Mouse (Mus musculus): ENCODE results near the gene Unc45a.

The Unc45a gene

GRCm38 (mm10) chr7:80324043-80324815 lies 16.6 kb downstream of the Unc45a start, which contains the start of gene Rccd1:
Gene Rccd1, minus strand, starts transcription at chr7:80324454.
- DNase-seq = peak; percentile 98 to 99

GRCm38 (mm10) chr7:80323336-80323735 lies 17.5 kb downstream of the Unc45a start:
- no peak for DNase-seq

DNA sequence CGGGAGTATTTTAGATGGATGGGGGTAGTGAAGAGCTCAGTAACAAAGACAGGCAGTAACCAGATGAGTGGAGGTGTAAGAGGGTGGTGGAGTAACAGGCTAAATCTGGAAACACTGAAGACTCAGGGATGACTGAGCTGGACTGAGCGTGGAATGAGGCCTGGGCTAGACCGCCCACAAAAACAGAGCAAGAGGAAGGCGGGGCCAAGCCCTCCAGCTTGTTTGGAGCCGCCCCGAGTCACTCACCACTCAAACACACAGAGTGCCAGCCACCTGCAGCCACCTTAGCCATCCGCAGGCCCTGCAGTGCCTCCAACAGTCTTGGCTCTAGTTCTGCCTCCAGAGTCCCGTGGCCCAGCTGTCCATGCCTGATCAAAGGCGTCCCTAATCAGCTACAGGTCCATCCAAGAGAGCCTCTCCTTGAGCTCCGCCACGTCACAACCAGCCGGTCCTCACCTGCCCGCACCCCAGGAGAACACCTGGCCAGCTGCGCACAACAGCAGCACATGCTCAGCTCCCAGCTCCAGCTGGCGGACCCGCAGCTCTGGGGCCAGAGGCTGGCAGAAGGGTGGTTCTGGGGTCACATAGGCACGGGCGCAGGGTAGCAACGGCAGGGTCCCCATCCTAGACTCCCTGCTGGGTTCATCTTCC lies 20.8 kb downstream of the Unc45a start:
- DNase-seq = no peak

DNA sequence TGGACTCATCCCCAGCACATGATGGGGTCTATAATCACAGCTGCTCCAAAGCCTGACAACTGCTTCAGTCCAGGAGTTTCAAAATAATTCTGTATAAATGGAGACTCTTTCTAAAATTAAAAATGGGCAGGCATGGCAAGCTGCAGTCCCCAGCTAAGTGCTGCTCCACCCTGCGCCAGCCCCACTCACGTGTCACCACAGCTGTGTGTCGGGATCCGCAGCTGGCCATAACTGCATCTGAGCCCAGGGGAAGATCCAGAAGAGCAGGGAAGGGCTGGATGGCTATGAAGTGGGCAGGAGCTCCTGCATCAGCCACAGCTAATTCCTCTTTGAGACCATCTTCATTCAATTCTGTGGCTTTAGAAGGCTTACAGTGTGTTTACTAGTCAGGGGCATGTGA lies 22.1 kb downstream of the Unc45a start:
- DNase-seq = no peak

GRCm38 (mm10) chr7:80317439-80318115 lies 23.2 kb downstream of the Unc45a start:
- peak in 1 of 2 experiments; percentile 39 for DNase-seq

DNA sequence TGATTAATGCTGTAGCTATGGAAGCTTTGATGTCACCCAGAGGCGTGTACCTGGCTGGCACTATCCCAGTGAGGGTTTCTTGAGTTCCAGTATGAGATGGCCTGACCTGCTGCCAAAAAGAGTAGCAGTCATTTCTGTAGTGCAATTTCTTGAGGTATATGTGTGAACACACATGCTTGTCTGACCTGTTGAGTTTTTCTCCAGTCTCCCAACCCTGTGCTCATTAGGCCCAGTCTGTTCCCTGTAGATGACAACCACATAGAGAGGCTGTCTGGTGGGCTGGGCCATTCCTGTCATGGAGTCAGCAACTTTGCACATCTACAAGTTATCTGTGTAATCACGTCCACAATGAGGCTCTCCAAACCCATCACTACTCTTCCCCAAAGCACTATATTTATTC lies 25.1 kb downstream of the Unc45a start:
- DNase-seq = no peak

DNA sequence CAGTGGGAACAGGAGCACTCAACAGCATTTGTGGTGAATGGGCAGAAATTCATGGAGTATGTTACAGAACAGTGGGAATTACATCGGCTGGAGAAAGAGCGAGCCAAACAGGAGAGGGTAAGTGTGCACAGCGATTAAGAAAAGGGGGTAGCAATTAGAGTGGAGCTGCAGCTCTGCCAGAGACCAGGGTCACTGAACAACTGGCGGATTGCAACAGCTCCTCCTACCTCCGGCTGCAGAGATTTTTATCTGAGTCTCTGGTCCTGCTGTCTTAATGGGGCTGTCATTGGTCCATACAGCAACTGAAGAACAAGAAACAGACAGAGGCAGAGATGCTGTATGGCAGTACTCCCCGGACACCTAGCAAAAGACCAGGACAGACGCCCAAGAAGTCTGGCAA lies 30.0 kb downstream of the Unc45a start:
- DNase-seq = no peak

- DNase-seq = no peak
Measured at GRCm38 (mm10) chr7:80307766-80308165, 33.0 kb downstream of the Unc45a start.

DNA sequence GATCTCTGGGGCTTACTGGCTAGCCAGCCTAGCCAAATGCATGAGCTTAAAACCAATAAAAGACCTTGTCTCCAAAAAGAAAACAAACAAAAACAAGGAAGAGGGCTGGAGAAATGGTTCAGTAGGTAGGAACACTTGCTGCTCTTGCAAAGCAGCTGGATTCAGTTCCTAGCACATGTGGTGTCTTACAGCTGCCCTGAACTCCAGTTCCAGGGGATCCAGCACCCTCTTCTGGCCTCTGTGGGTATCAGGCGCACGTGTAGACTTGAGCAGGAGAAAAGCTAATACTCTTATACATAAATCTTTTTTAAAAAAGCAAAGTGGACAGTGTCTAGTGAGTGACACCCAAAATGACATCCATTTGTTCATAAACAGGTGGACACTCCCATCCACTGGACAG lies 39.3 kb downstream of the Unc45a start:
- no peak for DNase-seq

GRCm38 (mm10) chr7:80299568-80299967 lies 41.2 kb downstream of the Unc45a start:
- DNase-seq = no peak

DNA sequence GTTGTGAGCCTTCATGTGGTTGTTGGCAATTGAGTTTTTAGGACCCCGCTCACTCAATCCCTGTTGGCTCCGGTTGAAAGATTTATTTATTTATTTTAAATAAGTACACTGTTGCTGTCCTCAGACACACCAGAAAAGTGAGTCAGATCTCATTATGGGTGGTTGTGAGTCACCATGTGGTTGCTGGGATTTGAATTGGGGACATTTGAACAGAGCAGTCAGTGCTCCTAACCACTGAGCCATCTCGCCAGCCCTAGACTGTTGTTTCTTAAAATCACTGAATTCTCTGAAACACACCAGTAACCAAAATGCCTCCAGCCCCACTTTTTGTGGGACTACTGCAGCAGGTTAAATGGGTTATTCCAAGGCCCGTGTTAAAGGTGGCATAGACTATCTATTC lies 42.1 kb downstream of the Unc45a start:
- no peak for DNase-seq

GRCm38 (mm10) chr7:80297041-80297440 lies 43.8 kb downstream of the Unc45a start:
- DNase-seq = no peak

- DNase-seq = no peak
Measured at GRCm38 (mm10) chr7:80296462-80296861, 44.3 kb downstream of the Unc45a start.

DNA sequence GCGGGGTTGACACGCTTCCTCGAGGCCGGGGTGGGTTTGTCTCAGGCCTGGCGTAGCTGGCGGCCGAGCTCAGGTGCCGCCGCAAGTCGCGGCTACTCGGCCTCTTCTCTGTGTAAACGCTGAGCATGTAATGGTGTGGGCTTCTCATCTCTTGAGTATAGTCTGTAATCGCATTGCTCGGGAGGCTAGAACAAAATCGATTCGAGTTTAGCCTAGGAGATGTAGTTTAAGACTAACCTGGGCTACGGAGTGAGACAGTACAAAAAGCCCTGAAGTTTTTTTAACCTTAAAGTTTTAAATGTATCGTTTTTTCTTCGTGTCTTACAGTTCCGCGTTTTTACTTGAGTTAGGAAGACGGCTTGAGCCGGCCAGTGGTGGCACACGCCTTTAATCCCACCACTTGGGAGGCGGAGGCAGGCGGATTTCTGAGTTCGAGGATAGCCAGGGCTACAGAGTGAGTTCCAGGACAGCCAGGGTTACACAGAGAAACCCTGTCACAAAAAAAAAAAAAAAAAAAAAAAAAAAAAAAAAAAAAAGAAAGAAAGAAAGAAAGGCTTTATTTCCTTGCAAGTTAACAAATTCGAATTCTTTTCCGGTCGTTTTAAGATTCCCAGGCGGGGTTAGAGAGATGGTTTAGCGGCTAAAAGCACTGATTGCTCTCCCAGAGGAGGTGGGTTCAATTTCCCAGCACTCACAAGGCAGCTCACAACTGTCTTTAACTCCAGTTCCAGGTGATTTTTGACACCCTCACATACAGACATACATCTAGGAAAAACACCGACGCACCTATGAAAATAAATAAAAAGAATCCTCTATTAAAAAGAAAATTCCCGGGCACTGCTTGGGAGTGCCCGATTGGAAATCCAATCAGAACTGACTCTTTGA lies 45.8 kb downstream of the Unc45a start:
- peak; percentile 15 to 17 for DNase-seq

DNA sequence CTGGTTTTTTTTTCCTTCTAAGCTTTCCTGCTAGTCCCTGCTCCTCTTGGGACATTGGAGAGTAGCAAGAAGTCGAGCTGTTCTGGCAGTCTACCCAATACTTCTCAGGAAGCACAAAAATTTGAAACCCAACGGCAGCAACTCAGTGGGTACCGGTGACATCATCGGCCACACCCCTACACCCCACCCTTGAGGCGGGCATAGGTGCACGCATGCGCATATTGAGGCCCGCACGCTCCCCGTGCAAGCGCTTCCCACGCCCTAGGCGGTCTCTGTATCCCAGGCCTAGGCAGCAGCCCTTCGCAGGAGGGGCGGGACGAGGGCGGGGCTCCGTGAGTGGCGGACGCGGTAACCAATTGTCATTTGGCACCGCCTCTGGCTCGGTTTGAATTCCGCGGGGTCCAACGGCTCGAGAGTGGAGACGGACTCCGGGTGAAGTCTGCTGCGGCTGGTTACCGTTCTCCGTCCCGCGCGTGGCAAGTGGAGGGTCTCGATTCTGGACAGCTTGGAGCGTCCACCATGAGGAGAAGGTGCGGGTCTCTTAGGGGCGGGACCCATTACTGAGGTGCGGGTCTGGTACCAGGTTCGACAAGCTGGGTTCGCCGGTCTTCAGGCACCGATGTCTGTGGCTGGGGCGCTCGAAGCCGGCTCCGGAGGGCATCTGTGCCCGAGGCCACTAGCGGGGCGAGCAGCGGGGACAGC lies 46.6 kb downstream of the Unc45a start, which contains the start of gene Prc1:
TSS of gene Prc1 (plus strand) at position 389 of the 702 bp plus-strand sequence.
- peak; percentile 98 to 99 for DNase-seq

DNA sequence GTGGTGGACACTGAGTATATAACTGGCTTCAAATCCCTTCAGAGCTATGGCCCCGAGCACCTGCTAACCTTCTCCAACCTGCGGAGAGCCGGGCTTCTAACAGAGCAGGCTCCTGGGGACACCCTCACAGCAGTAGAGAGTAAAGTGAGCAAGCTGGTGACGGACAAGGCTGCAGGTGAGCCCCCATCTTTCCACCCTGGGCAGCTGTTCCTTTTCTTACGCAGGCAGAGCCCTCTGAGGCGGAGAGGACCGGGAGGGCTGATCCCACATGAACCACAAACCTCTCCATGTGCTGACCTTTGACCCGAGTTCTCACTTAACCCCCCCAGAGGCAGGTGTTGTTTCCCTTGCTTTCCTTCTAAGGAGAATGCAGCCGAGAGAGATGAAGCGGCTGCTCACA lies 53.1 kb downstream of the Unc45a start:
- no peak for DNase-seq

DNA sequence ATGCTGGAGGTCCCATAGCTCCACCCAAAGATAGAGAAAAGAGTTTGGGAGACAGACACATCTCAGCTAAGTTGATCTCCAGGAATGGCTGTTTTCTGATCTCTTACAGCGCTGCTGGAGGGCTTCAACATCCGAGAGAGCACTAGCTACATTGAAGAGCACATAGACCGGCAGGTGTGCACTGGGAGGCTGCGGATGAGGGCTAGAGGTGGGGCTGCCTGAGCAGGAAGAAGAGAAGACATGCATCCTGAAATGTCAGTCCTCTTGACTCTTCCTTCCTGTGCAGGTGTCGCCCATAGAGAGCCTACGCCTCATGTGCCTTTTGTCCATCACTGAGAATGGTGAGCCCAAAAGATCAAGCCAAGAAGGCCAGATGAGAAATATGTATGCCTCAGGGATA lies 55.1 kb downstream of the Unc45a start:
- DNase-seq = no peak

- DNase-seq = no peak
Measured at GRCm38 (mm10) chr7:80284391-80284790, 56.4 kb downstream of the Unc45a start.

DNA sequence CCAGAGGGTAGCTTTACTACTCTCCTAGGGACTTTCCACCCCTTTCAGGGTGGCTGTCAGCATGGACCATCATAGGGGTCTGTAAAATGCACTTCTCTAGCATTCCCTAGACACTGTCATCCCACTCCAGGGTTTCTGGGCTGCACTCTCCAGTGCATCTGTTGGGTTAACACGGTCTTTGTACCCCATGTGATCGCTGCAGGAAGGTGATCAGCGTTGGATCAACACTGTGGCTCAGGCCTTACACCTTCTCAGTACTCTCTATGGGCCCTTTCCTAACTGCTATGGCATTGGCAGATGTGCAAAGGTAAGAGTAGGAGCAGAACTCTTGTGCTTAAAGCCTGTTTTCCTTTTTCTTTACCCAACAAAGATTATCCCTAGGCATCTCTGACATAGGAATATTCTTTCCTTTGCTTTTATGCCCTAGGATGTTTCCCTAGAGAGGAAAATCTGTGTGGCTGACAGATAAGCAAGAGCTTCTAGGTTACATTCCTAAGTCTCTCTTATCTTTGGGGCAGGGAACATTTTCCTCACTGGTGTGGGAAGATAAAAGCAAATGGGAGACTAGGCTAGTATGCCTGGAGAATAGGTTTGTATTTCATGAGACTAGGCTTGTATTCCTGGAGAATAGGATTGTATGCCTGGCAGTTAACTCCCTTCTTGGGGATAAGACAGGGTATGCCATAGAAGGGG lies 57.4 kb downstream of the Unc45a start:
- DNase-seq = no peak

- DNase-seq = no peak
Measured at GRCm38 (mm10) chr7:80281646-80282045, 59.2 kb downstream of the Unc45a start.

- no peak for DNase-seq
Measured at GRCm38 (mm10) chr7:80280998-80281397, 59.8 kb downstream of the Unc45a start.
